Mouse (Mus musculus) embryonic facial prominence, embryonic 11.5 days (tissue): ENCODE results near the gene 4930452B06Rik. TPM values are rescaled to one million over a fixed set of nuclear protein-coding genes. Genes with fewer than 3 reads are reported as not detected.

ENCODE experiments used
- ATAC-seq: fragments of 200-750 bp; cut with Nextera tagmentation; replicated peaks from 2 replicates; pipeline ENCODE4 v1.8.0; 2017; ENCODE audit warnings: low read depth; ENCODE audit not compliant: insufficient number of reproducible peaks, low FRiP score, low TSS enrichment
- DNase-seq: peaks from one replicate; pipeline ENCODE4 v3.0.0-alpha.2; 2015; ENCODE audit warnings: low spot score
- H3K27ac ChIP-seq: fragments of 300-500 bp; sonication (generic); replicated peaks from 2 replicates; pipeline ENCODE4 v1.5.1; 2014; ENCODE audit warnings: mild to moderate bottlenecking, low read depth, low read length, control low read depth
- H3K27me3 ChIP-seq: fragments of 300-500 bp; sonication (generic); 2 replicates; pipeline ENCODE4 v1.6.1; 2014; ENCODE audit warnings: mild to moderate bottlenecking, low read length, moderate library complexity, mixed read lengths; ENCODE audit not compliant: control insufficient read depth, insufficient read depth
- H3K36me3 ChIP-seq: fragments of 300-500 bp; sonication (generic); replicated peaks from 2 replicates; pipeline ENCODE4 v1.6.1; 2014; ENCODE audit warnings: low read depth, mild to moderate bottlenecking, low read length, moderate library complexity, mixed read lengths; ENCODE audit not compliant: control insufficient read depth, insufficient read depth
- H3K4me1 ChIP-seq: fragments of 300-500 bp; sonication (generic); 2 replicates; pipeline ENCODE4 v1.6.1; 2014; ENCODE audit warnings: low read length, mixed read lengths; ENCODE audit not compliant: control insufficient read depth, insufficient read depth
- H3K4me2 ChIP-seq: fragments of 300-500 bp; sonication (generic); 2 replicates; pipeline ENCODE4 v1.6.1; 2014; ENCODE audit warnings: low read depth, mild to moderate bottlenecking, control low read depth, low read length, moderate library complexity
- H3K4me3 ChIP-seq: fragments of 300-500 bp; sonication (generic); 2 replicates; pipeline ENCODE4 v1.5.1; 2014; ENCODE audit warnings: low read depth, low read length, control low read depth
- H3K9ac ChIP-seq: fragments of 300-500 bp; sonication (generic); replicated peaks from 2 replicates; pipeline ENCODE4 v1.6.1; 2014; ENCODE audit warnings: mild to moderate bottlenecking, control low read depth, low read length
- H3K9me3 ChIP-seq: fragments of 300-500 bp; sonication (generic); replicated peaks from 2 replicates; pipeline ENCODE4 v1.6.1; 2016; ENCODE audit warnings: mild to moderate bottlenecking, low read length, inconsistent platforms, mixed read lengths; ENCODE audit not compliant: control insufficient read depth
- WGBS: fragments of 180-500 bp; shearing (Covaris S2); extraction: QIAGEN DNeasy Blood & Tissue Kit; methylation state at CpG from one replicate; pipeline ENCODE4 v1.1.7; 2014; 5-methylcytosine and 5-hydroxymethylcytosine counted together
- polyA plus RNA-seq: library from polyadenylated mRNA; unstranded; fragments of >200 nt; fragmentation: Nextera tagmentation; extraction: Ambion mirVana; gene quantifications from 2 replicates; pipeline ENCODE4 v1.2.1, GENCODE M21; 2014

4930452B06Rik gene
- polyA plus RNA-seq: 13.7 and 14.6 TPM in 2 replicates

DNA sequence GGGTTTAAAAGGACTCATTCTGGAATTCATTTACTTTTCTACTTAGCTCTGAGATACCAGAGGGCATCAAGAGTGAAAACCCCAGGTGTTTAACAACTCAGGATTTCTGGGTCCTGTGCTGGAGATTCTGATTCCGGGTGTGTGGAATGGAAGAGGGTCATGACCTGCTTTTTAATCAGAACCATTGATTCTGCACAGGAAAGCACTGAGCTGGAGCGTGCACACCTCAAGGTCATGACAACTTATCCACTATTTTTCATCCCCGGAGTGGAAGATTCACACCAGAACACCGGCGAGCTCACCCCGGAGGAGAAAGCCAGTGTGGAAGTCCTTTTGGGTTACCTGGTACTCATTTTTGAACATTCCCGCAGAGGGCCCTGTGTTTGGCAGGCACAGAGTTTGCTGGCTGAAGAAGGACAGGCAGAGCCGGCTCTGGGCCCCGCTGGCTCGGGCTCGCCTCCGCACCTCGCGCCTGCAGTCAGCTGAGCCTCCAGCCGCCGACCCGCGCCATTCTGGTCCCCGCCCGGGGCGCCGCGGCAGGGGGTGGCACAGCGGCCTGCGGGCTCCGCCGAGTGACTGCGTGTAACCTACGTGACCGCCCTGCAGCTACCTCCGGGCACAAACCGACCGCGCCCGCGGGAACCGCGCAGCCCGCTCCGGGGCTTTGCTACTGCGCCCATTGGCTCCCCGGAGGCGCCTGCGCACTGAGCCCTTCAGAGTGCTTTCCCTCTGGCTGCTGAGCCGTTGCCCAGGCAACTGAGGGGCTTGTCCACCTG is at the start of gene 4930452B06Rik:
Gene 4930452B06Rik, minus strand, starts transcription at position 605 of the 776 bp plus-strand sequence.
- no peak within 1 kb of the TSS for H3K27ac ChIP-seq
- ATAC-seq: peak; percentile 97
- H3K4me2 ChIP-seq: peak within 1 kb of the TSS; percentile 67
- H3K4me3 ChIP-seq: peak within 1 kb of the TSS; percentile 68
- no peaks in the 10 kb centered on the region for H3K27me3 ChIP-seq
- H3K36me3 ChIP-seq: no peaks in the 10 kb centered on the region
- no peaks in the 10 kb centered on the region for H3K9me3 ChIP-seq
- no peaks in the 10 kb centered on the region for H3K4me1 ChIP-seq
- DNase-seq: peak; percentile 90
- peak within 1 kb of the TSS; percentile 85 for H3K9ac ChIP-seq
- WGBS: under 1% methylated on average over 45 of the region's 45 CpGs

DNA sequence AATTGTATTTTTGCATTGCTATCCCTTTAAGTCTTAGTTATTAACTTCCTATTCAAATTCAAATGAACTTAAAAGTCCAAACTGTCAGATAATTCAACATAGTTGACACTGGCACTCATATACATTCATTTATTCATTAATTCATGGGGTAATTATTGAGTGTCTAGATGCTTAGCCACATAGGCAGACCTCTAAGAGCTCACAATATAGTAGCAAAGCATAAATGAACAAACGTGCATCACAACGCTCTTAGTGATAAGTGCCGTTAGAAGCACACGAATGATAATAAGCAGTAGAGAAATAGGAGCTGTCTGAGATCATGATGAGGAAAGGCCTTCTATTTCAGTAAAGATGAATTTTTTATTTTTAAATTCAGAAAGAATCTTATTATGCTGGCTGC is 46.6 kb upstream of the 4930452B06Rik start:
- no peak overlapping the region for H3K9ac ChIP-seq
- no peaks in the 10 kb centered on the region for H3K27me3 ChIP-seq
- H3K27ac ChIP-seq: no peak overlapping the region
- DNase-seq (no peak), ATAC-seq (no peak)
- WGBS: 95% methylated on average over 4 of the region's 4 CpGs
- H3K36me3 ChIP-seq: no peaks in the 10 kb centered on the region
- no peak overlapping the region for H3K4me3 ChIP-seq
- H3K4me2 ChIP-seq: no peak overlapping the region
- H3K4me1 ChIP-seq: no peaks in the 10 kb centered on the region
- H3K9me3 ChIP-seq: no peaks in the 10 kb centered on the region

DNA sequence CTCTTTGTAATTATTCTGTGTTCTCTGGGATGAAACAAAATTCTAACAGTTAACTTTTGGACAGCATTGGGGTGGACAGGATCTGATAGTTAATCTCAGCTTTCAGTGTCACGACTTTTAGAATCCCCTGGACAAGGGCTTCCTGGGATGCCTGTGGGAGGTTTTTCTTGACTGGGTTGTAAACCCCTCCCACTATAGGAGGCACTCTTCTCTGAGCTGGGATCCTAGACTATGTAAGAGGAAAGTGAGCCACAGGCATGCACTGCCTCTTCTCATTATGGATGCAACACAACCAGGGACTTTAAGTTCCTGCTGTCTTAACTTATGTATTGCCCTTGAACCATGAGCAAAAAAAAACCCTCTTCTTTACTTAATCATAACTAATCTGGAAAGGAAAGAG is 23.4 kb upstream of the 4930452B06Rik start:
- no peak overlapping the region for H3K4me2 ChIP-seq
- no peaks in the 10 kb centered on the region for H3K27me3 ChIP-seq
- H3K9me3 ChIP-seq: no peaks in the 10 kb centered on the region
- no peaks in the 10 kb centered on the region for H3K4me1 ChIP-seq
- ATAC-seq (no peak), DNase-seq (no peak)
- H3K9ac ChIP-seq: no peak overlapping the region
- H3K36me3 ChIP-seq: no peaks in the 10 kb centered on the region
- 13% methylated on average over 1 of the region's 1 CpGs for WGBS
- no peak overlapping the region for H3K4me3 ChIP-seq
- no peak overlapping the region for H3K27ac ChIP-seq

DNA sequence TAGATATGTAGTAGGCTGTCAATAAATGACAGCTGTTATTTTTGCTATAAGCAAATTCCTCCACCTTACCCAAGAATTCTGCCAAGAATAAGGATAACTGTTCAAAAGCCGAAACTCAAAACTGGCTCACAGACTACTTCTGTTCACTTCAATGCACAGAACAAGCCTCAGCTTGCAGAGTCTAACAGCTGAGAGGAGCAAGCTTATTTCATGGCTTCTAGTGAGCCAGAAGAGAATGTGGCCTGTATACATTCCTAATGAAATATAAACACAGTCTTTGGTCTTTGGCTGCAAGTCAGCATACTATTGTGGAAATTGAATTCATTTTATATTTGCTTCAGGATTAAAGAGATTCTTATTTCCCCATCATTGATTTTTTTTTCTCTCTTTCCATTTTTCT is 22.4 kb upstream of the 4930452B06Rik start:
- Histone ChIP-seq H3K36me3 (no peaks in the 10 kb centered on the region), H3K27ac (no peak overlapping the region), H3K4me3 (no peak overlapping the region), H3K27me3 (no peaks in the 10 kb centered on the region), H3K4me2 (no peak overlapping the region), H3K9me3 (no peaks in the 10 kb centered on the region), H3K9ac (no peak overlapping the region), H3K4me1 (no peaks in the 10 kb centered on the region)
- WGBS: 86% methylated on average over 1 of the region's 1 CpGs
- ATAC-seq: no peak
- peak; percentile 47 for DNase-seq

DNA sequence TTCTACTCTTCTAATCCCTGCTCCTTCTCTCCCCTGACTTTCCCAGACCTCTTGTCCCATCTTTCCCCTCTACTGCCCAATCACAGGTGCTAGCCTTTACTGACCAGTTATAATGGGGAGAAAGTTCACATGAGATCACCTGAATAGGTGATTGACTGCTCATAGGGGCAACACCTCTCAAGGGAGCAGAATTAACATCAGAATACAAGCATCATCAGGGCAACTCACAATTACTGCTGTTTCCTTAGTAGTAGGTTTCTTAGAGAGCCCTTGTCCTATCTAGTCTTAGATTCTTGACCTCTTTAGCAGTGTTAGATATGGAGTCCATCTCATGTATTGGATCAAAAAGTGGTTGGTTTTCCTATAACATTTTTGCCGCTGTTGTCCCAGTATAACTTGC is 20.1 kb upstream of the 4930452B06Rik start:
- Histone ChIP-seq H3K4me3 (no peak overlapping the region), H3K27me3 (no peaks in the 10 kb centered on the region), H3K9me3 (no peaks in the 10 kb centered on the region), H3K9ac (no peak overlapping the region), H3K4me1 (no peaks in the 10 kb centered on the region), H3K36me3 (no peaks in the 10 kb centered on the region), H3K27ac (no peak overlapping the region), H3K4me2 (no peak overlapping the region)
- ATAC-seq: no peak
- no peak for DNase-seq
- 87% methylated on average over 1 of the region's 1 CpGs for WGBS

DNA sequence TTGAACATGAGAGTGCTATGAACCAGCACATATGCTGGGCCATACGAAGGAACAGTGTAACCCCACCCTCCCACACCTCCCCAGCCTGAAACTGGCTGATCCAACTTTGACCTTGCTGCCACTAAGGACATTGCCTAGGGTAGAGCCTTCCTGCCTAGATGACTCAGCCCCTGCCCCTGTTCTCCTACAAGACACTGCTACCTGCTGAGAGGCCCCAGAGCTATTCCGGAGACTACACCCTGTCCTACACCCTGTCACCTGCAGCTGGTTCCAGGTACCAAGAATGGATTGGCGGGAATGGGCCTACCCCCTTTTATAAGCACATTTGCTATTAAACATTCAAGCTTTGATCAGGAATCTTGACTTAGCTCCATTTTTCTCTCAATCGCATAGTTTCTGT is 13.9 kb upstream of the 4930452B06Rik start:
- Histone ChIP-seq H3K36me3 (no peaks in the 10 kb centered on the region), H3K4me3 (no peak overlapping the region), H3K9ac (no peak overlapping the region), H3K27me3 (no peaks in the 10 kb centered on the region), H3K4me1 (no peaks in the 10 kb centered on the region), H3K4me2 (no peak overlapping the region), H3K27ac (no peak overlapping the region), H3K9me3 (no peaks in the 10 kb centered on the region)
- WGBS: 94% methylated on average over 4 of the region's 4 CpGs
- no peak for DNase-seq
- ATAC-seq: no peak

DNA sequence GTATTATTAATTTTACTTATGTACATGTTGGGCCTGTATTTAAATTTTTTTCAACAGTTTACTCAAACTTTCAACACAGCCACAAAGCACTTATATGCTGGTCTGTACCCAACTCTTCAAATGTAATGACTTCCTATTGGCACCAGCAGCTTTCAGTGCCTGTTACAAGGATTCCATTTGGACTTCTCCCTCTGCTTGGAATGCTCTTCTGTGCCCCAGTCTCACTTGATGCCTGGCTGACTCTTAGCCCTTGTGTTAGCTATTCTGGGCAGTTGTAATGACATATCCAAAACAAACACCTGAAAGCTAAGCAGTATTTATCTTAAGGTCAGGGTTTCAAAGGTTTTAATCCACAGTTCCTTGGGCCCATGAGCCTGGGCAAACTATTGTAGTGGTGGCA is 5.7 kb downstream of the 4930452B06Rik start:
- Histone ChIP-seq H3K4me3 (no peak overlapping the region), H3K4me2 (no peak overlapping the region), H3K27me3 (no peaks in the 10 kb centered on the region), H3K9ac (no peak overlapping the region), H3K36me3 (no peaks in the 10 kb centered on the region), H3K9me3 (no peaks in the 10 kb centered on the region), H3K27ac (no peak overlapping the region), H3K4me1 (no peaks in the 10 kb centered on the region)
- ATAC-seq (no peak), DNase-seq (no peak)

DNA sequence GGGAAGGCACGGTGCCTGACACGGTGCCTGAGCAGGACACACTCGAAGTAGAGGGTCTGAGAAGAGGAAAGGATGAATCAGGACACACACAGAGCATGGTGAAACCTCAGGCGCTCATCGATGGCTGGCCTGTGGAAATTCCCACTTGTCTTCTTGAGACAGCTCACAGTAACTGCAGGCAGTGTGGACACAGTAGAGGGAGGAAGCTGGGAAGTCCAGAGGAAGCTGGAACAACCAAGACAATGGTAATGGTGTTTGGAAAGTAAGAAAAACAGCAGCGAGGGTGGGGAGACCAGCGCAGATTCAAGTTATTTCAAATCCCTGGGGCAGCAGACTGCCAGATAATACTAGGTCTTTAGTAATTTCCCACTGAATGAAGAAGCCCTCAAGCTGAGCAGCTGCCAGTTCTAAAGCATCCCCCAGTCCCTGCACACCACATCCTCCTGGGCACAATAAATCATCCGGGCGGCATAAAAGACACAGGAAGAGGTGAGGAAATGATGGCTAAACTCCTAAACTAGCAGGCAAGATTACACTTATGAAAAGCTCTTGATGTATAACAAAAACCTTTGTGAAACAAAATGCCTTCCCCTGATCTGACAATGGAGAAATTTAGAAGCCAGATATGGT is 24.3 kb downstream of the 4930452B06Rik start:
- WGBS: 62% methylated on average over 9 of the region's 9 CpGs
- Histone ChIP-seq H3K4me3 (no peak overlapping the region), H3K27ac (no peak overlapping the region), H3K9me3 (no peaks in the 10 kb centered on the region), H3K9ac (no peak overlapping the region), H3K4me1 (no peaks in the 10 kb centered on the region), H3K36me3 (no peaks in the 10 kb centered on the region), H3K4me2 (no peak overlapping the region), H3K27me3 (no peaks in the 10 kb centered on the region)
- DNase-seq: no peak
- ATAC-seq: no peak
